Mouse (Mus musculus) G1E-ER4 (cell line): ENCODE data around the gene Utp20. TPM values are rescaled to one million over a fixed set of nuclear protein-coding genes. Genes with fewer than 3 reads are reported as not detected.

Experiments used
- GATA1 ChIP-seq: IDR thresholded peaks from one replicate; pipeline ENCODE4 v1.8.0; 2012; ENCODE audit warnings: low read length, inconsistent platforms
- polyA plus RNA-seq: library from polyadenylated mRNA; stranded (reverse); fragments of >175 nt; gene quantifications from 2 replicates; pipeline ENCODE4 v1.2.3, GENCODE M21; 2012

Gene Utp20
- polyA plus RNA-seq, 1 experiment = 32.7 TPM

DNA sequence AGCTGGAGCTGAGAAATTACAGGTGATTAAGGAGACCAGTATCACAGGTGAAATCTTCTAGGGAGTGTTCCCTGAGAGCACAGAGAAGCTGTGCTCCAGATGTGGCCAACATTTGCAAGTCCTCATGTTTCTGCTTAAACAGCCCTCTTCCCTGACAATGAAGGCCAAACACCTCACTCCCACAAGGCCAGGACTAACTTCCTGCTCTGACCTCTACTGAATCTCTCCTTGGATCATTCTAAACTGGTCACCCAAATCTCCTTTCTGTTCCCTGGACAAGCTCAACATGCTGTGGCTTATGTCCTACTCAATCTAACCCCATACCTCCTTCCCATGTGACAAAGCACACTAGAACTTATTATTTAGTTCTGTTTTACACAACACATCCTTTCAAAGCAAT is 29.2 kb downstream of the Utp20 start:
- no peak for TF ChIP-seq GATA1

DNA sequence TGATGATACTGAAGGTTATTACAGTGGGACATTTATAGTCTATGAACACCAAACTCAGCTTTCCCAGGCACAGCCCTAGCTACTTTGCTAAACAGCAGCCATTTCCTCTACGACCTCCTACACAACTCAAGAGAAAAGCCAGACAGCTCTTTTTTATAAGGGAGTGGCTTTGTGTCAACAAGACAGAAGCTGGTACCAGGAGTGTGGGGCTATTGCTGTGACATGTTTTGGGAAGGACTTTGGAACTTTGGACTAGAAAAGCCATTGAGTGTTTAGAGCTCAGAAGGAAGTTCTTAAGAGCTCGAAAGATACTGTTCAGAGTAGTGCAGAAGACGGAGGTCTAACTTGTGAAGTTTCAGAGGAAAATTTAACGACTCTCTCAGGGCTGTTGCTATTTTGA is 29.7 kb downstream of the Utp20 start:
- no peak for TF ChIP-seq GATA1

DNA sequence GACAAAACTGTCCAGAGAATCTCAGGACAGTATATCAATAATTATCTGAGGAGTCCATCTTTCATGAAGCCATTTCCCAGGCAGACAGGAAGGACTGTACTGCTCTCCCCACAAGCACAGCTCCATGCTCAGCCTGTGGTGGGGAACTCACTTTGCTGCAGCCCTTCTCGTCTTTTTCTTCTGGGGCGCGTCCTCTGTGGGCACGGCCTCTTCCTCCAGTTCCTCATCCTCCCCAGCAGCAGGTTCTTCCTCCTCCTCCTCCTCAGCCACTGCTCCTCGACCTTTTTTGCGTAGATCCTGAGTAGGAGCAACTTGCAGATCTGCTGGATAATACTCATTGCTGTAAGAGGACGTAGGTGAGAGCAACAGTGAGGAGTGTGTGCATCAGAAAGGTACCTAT is 31.4 kb downstream of the Utp20 start:
- TF ChIP-seq GATA1 = no peak

DNA sequence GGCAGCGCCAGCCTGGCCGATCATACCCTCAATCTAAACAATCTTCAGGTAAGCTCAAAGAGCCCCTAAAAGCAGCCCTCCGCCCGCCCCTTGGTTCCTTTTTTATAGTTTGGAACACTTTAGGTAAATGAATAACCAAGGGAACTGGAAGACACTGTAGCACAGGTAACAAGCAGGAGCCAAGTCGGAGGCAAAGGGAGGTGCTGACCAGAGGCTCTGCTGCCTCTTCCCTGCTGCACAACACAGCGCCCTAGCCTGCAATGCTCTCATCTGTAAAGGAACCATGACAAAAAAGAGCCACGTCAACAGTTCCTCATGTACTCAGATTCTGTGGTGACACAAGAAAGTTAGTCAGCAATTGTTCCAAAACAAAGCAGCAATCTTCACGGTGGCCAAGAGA is 32.0 kb downstream of the Utp20 start:
- TF ChIP-seq GATA1 = no peak

DNA sequence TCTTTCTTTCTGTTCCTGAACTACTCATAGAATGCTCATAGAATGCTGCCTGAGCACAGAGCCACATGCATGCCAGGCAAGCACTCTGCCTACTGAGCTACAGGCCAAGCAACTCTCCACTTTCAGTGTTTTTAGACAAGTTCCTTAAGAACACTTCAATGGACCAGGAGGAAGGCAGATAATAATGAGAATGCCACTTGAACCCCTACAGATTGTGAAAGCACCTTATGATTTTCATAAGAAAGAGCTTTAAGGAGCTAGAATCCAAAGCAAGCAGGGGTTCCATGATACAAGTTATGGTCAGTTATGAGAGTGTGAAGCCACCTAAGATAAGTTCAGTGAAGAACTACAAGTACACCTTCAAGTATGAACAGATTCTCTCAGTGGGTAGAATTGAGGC is 32.9 kb downstream of the Utp20 start:
- no peak for TF ChIP-seq GATA1

DNA sequence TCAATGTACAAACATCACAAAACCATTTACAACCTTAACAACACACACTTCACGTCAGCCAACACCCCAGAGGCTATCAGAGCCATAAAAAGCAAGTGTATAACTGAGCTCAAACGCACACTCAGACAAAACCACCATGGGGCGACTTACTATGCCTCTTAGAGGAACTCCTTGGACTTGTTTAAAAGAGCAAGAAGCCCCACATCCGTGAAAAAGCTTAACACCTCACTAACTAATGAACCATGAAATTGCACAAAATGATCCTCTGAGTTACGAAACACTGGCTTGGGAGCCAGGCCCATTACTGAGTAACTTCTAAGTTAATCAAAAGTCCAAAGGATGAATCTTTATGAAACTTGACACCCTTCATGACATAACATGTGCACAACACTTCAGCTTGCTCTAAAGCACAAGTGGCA is 42.1 kb downstream of the Utp20 start:
- TF ChIP-seq GATA1 = no peak

DNA sequence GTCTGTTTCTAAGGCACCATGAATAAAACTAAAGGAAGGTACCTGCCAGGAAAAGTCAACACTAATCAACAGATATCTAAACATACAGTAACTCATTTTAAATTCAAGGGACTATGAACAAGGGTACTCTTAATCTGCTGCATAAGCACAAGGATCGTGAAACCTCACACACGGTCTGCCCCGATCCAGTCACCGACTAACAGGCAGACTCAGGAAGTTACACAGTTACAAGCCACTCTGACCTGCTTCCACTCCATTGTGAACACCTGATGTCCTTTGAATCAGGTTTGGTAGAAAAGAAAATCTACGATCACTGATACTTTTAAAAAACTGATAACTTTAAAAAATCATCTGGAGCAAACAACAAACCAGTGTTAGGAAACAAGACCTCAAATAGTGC is 42.7 kb downstream of the Utp20 start:
- TF ChIP-seq GATA1 = no peak

DNA sequence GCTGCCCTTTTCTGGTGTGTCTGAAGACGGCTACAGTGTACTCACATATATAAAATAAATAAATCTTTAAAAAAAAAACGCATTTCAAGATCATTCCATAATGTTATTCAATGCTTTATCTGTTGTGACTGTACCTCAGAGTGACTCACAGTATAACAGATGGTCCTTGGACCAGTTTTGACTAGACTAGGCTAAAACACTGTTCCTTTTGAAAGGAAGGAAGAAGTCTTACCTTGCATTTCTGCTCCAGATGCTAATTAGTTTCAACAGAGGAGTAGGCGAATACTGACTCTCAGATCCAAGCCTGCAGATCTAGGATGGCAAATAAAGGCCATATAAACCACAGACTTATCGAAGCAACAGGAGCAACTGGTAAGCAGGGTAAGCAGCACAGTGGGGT is 45.9 kb downstream of the Utp20 start:
- no peak for TF ChIP-seq GATA1

DNA sequence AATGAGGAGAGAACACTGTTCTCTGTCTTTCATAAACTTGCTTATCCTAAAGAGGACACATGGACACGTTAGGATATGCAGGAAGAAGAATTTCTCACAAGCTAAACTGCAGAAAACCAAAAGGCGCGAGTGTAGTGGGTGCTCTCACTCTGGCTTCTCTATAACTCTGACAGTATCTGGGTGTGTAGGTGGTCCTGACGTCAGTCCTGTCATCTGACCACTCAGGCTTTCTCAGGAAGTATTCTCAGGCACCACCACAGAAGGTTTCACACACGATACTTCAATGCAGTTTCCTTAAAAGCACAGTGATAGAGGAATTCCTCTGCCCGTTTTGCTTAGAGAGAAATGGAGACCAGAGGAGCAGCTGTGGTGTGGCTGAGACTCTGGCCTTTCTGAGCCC is 50.4 kb downstream of the Utp20 start:
- no peak for TF ChIP-seq GATA1

DNA sequence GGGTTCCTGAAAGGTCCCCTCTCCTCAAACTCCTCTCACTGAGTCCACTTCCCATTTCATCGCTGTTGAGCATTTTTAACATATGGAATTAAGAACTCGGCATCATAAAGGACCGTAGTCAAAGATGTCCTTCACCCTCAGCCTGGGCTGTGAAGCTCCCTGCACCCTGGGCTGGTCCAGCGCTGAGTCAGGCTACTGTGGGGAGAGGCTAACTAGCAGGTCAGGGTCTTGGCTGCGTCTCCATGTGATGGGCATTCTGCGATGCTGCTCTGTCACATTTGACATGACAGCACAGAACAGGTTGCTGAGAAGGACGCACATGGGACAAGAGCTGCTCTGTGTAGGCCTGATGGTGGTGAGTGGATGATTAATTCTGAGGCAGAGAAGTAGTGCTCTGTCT is 56.9 kb downstream of the Utp20 start:
- no peak for TF ChIP-seq GATA1

DNA sequence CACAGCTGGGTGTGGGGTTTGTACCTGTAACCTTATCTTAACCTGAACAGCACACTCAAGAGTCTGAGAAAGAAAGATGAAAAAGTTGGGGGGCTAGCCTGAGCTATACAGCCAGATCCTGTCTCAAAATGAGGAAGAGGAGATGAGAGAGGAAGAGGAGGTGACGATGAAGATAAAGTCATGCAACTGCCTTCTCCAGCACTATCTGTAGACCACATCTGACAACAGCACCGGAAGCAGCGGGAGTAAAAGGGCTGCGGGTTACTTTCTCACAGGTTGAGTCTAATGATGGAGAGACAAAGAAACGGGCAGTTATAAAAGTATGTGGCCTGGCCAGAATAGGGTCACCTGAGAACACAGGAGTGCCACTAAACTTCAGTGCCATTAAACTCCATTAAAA is 57.6 kb downstream of the Utp20 start:
- peak; percentile 16 for TF ChIP-seq GATA1

DNA sequence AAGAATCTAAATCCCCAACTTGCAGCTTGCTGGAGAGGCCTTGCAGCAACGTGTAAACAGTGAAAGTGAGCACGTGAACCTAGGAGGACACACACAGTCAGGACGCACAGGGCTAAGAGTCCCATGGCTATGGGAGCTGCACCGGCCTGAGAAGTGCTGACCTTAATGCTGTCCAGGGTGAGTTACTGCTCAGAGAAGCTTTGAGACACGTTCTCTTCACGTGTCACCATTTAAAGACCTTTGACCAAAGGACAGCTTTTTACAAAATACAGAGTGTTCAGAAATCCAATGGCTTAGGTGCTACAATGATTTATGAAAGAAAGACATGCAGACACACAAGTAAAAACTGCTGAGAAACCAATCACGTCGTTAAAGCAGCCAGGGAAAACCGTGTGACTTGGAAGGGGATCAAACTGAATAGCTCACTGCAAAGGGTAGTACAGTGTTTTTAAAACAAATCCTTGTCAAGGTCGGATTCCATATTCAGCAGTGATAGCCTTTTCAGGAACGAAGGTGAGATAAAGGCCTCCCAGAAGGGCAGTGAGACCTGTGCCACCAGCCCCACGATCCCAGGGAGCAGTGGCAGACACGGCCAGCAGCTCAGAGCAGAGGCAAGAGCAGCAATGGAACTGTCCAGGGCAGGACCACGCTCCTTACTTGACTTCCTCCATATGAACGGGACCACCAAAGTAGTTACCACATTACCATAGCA is 61.0 kb downstream of the Utp20 start:
- no peak for TF ChIP-seq GATA1

DNA sequence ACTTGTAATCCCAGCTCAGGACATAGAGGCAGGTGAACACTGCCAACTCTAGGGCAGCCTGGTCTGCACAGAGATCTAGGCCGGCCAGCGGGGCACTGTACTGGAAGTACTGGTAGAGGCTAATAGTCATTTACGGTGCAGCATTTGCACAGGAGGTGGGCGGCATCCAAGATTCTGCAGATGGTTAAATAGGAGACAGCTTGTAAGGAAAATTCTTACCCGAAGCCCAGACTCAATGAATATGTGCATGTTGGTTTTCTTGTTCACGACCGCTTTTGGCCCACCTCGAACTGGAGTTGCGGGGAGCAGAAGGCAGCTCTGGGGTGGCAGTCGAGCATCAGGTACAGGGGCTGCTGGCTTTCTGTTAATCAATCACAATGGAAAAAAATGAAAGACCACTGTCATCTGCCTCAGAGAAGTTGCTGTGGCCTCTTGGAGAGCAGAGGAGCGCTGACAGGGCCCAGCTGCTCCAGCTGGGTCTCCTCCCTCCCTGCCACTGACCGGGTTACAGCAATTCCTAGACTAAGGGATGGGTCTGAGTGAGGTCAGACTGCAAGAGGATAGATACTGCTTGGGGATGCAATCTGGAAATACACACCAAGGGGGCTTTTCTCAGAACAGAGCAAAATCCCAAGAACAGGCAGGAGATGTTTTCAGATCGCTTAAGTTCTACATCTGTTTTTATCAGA is 64.9 kb downstream of the Utp20 start:
- no peak for TF ChIP-seq GATA1

DNA sequence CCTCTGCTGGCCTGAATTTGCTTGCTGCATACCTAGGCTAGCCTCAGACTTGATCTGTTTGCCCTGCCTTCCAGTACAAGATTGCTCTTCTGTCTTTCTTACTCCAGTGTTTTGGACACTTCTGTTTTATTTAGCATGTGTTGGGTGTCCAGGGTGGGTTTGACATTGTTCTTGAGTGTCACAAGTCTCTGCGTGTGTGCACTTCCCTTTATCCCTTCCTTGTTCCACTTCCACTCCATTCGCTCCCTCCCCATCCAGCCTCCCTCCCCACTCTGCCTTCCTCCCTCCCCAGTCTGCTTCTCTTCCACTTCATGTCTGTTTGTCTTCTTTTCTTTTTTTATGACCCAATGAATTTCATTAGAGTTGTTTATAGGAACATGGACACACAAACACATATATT is 85.2 kb downstream of the Utp20 start:
- no peak for TF ChIP-seq GATA1

DNA sequence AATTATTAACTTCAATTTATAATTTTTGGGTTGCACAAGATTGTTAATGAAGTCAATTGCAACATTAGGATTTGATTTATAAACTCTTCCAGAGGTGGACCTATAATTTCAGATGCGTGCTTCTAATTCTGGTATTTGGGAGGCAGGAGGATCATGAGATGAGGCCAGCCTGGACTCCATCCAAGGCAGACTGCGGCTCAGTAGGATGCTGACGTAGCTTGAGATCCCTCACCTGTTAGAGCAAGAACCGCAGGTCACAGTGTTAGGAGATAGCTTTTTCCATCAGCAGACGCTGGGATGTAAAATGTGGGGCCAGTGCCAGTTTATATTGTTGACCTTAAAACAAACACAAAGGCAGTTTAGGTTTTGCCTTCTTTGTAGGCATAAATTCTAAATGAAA is 85.8 kb downstream of the Utp20 start:
- TF ChIP-seq GATA1 = no peak

DNA sequence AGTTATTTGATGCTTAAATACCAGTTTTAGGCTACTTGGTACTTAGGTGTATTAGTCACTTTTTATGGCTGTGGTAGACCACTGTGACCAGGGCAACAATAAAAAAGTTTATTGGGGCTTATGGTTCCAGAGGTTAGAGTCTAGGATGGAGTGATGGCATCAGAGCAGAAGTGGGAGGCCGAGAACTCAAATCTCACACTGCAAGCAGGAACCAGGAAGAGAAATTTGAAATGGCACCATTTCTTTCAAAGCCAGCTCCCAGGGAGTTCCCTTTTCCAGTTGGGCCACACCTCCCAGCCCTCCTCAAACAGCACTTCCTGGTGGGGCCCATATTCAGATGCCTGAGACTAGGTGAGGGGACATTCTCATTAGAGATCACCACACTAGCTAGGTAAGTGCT is 86.8 kb downstream of the Utp20 start:
- no peak for TF ChIP-seq GATA1

DNA sequence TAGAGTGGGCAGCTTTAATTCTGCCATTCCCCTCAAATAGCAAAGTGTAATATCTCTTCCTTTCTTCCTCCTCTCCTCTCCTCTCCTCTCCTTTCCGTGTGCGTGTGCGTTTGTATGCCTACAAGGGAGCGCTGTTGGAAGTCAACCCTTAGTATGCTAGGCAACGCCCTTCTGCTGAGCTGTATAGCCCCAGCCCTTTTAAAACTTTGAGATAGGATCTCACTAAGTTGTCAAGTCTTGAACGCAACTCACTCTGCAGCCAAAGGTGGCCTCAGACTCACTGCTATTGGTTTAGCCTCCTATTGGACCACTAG is 94.3 kb downstream of the Utp20 start:
- no peak for TF ChIP-seq GATA1

DNA sequence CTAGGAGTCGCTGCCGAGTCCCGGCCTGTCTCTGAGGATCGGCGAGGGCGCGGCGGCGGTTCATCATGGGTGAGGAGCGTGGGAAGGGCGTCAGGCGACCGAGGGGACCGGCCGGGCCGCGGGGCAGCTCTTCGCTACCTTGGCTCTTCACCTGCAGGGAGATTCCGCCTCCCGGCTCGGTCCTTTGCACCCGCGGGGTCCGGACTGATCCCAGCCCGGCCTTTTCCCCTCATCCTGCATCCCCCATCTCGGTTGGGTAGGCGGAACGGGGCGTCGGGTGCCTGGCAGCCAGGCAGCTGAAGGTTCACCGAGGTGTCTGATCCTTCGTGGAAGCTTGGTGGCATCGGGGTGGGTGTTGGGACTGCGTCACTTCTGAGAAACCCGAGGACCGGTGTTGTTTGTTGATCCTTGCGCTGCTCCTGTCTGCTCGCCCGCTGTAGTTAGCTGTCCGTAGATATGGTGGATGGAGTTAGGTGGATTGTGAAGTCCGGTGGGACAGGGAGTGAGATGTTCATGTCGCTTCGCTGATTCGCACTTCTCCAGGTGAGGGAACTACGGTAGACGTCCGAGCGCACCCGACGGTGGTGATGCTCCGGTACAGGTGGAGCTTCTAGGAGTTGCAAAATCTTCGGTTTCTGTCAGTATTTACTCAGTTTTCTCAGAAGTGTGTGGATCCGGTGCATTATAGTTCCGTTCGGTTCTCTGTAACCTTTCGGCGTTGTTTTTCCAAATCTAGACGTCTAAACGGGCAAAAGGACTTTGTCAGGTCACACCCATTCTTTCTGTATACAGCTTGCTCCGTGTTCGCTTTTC is 94.9 kb downstream of the Utp20 start:
- TF ChIP-seq GATA1 = no peak
